Mouse (Mus musculus): ENCODE results near the gene Rasa3.

Gene Rasa3

GRCm38 (mm10) chr8:13650541-13651191, 26.7 kb downstream of the Rasa3 start:
- DNase-seq (ENCODE audit: extremely low spot score, low read depth, low spot score): no peak

GRCm38 (mm10) chr8:13649154-13649515, 28.3 kb downstream of the Rasa3 start:
- no peak for DNase-seq (ENCODE audit: extremely low spot score, low read depth, low spot score)

GRCm38 (mm10) chr8:13648377-13649153, 28.8 kb downstream of the Rasa3 start:
- DNase-seq (ENCODE audit: extremely low spot score, low read depth, low spot score): no peak

- no peak for DNase-seq (ENCODE audit: extremely low spot score, low read depth, low spot score)
Observed at GRCm38 (mm10) chr8:13647591-13647990, 29.8 kb downstream of the Rasa3 start.

- no peak for DNase-seq (ENCODE audit: extremely low spot score, low read depth, low spot score)
Observed at GRCm38 (mm10) chr8:13644932-13645676, 32.3 kb downstream of the Rasa3 start.

GRCm38 (mm10) chr8:13644155-13644554, 33.2 kb downstream of the Rasa3 start:
- no peak for DNase-seq (ENCODE audit: extremely low spot score, low read depth, low spot score)

GRCm38 (mm10) chr8:13642659-13643181, 34.7 kb downstream of the Rasa3 start:
- DNase-seq (ENCODE audit: extremely low spot score, low read depth, low spot score): no peak

- no peak for DNase-seq (ENCODE audit: extremely low spot score, low read depth, low spot score)
Observed at GRCm38 (mm10) chr8:13641206-13641605, 36.2 kb downstream of the Rasa3 start.

GRCm38 (mm10) chr8:13640452-13640883, 36.9 kb downstream of the Rasa3 start:
- no peak for DNase-seq (ENCODE audit: extremely low spot score, low read depth, low spot score)

- no peak for DNase-seq (ENCODE audit: extremely low spot score, low read depth, low spot score)
Observed at GRCm38 (mm10) chr8:13633107-13633506, 44.3 kb downstream of the Rasa3 start.

- DNase-seq (ENCODE audit: extremely low spot score, low read depth, low spot score): no peak
Observed at GRCm38 (mm10) chr8:13632309-13632708, 45.1 kb downstream of the Rasa3 start.

GRCm38 (mm10) chr8:13630754-13631153, 46.6 kb downstream of the Rasa3 start:
- DNase-seq (ENCODE audit: extremely low spot score, low read depth, low spot score): no peak

GRCm38 (mm10) chr8:13630171-13630570, 47.2 kb downstream of the Rasa3 start:
- no peak for DNase-seq (ENCODE audit: extremely low spot score, low read depth, low spot score)

- DNase-seq (ENCODE audit: extremely low spot score, low read depth, low spot score): no peak
Observed at GRCm38 (mm10) chr8:13629351-13630090, 47.9 kb downstream of the Rasa3 start.

- DNase-seq (ENCODE audit: extremely low spot score, low read depth, low spot score): no peak
Observed at GRCm38 (mm10) chr8:13628067-13628466, 49.3 kb downstream of the Rasa3 start.

- DNase-seq (ENCODE audit: extremely low spot score, low read depth, low spot score): no peak
Observed at GRCm38 (mm10) chr8:13627591-13627990, 49.8 kb downstream of the Rasa3 start.

- no peak for DNase-seq (ENCODE audit: extremely low spot score, low read depth, low spot score)
Observed at GRCm38 (mm10) chr8:13626114-13626513, 51.3 kb downstream of the Rasa3 start.

- no peak for DNase-seq (ENCODE audit: extremely low spot score, low read depth, low spot score)
Observed at GRCm38 (mm10) chr8:13625281-13625970, 52.0 kb downstream of the Rasa3 start.

- DNase-seq (ENCODE audit: extremely low spot score, low read depth, low spot score): no peak
Observed at GRCm38 (mm10) chr8:13624863-13625262, 52.5 kb downstream of the Rasa3 start.

GRCm38 (mm10) chr8:13623911-13624421, 53.4 kb downstream of the Rasa3 start:
- DNase-seq (ENCODE audit: extremely low spot score, low read depth, low spot score): no peak
